Mouse (Mus musculus): Measurements from ENCODE around the gene Nol3.

DNA sequence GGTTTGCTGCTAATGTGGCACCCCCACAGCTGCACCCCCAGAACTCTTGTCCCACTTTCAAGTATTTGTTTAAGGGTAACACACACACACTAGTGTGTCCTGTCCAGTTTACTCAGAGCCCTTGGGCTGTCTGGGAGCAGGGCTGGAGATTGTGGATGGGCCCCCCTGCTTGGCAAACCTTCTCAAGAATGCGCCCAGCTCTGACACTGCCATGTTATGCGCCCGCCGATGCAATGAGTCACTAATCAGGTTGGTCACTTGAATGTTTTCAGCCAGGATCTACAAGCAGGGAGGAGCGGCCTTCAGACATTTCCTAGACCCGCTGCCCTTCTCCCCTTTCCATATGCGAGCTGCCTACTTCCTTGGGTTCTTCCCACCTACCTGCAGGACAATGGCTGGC is 16.5 kb downstream of the Nol3 start:
- no peak for TF ChIP-seq CTCF (IDR thresholded peaks at IDR 0.05 in 2 of 3, conservative IDR thresholded peaks at IDR 0.05 in 1 of 3; ENCODE audit: control insufficient read depth in 1 of 3, insufficient read depth in 1 of 3, low read depth in 2 of 3, low read length in 3 of 3, poor library complexity in 1 of 3, severe bottlenecking in 1 of 3)
- TF ChIP-seq USF1 (IDR thresholded peaks at IDR 0.05; ENCODE audit: low read depth, low read length) = no peak
- no peak for TF ChIP-seq MAX (IDR thresholded peaks at IDR 0.05; ENCODE audit: low read length)
- no peak for TF ChIP-seq EP300 (IDR thresholded peaks at IDR 0.05; ENCODE audit: low read depth in 1 of 2, low read length in 2 of 2)
- no peak for TF ChIP-seq KAT2A (conservative IDR thresholded peaks at IDR 0.05; ENCODE audit: low read depth, low read length)
- TF ChIP-seq POLR2AphosphoS2 (IDR thresholded peaks at IDR 0.05; ENCODE audit: low read length) = no peak
- no peak for TF ChIP-seq POLR2A (IDR thresholded peaks at IDR 0.05; ENCODE audit: control insufficient read depth in 1 of 2, insufficient read depth in 1 of 2, low read depth in 1 of 2, low read length in 2 of 2, poor library complexity in 1 of 2)
